Mouse (Mus musculus) frontal cortex, postnatal 36 days (tissue): ENCODE data around the gene Folh1.
"Not testable (repeated sequence)": the region's sequence is repeated elsewhere in the genome, so short reads cannot be mapped to it uniquely, and the experiment has no call there.

ENCODE experiments used
- DNase-seq, 2 experiments: peaks; one replicate each; pipeline ENCODE4 v3.0.0; 2022; ENCODE audit warnings: low spot score in 2 of 2

Folh1 gene

GRCm38 (mm10) chr7:86775617-86776325 is at the start of gene Folh1:
Folh1 (minus strand) TSS chr7:86775943.
- peak; percentile 15 to 18 for DNase-seq

- no peak for DNase-seq
Observed at GRCm38 (mm10) chr7:86816466-86816865, 40.7 kb upstream of the Folh1 start.

- not testable (repeated sequence) for DNase-seq
Observed at GRCm38 (mm10) chr7:86815716-86816115, 40.0 kb upstream of the Folh1 start.

DNA sequence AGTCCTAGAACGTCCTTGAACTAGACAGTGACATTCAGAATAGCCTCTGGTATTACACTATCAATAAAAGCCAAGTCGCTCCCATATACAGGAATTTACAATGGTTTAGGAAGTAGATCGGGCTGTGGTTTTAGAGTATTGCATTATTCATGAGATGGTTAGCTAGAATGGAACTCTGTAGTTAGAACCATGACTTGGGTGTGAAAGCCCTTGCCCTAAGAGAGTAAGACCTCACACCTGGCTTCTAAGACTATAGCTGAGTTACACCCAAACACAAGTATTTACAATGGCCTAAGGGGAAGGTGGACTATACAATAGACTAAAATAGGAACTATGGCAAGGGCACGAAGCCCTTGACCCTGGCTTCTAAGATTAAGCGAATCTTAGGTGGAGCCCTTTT is 39.5 kb upstream of the Folh1 start:
- DNase-seq, result not testable (repeated sequence)

DNA sequence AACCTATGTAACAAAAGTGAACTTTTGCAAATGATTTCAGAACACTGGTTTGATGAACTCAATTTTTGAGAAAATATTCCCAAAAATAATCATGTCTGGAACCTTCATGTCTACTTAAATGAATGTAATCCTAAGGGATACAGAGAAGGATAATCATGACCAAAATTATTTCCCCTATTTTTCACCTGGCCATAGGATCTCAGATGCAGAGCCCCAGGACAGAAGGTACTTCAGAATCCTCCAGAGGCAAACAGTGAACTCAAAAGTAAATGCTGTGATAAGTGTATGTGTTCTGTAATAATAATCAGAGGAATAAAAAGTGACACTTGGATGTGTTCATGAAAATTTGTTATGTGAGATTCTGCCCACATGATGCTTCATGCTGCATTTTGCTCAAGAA is 19.0 kb upstream of the Folh1 start, which contains the start of gene Vmn2r77:
Gene Vmn2r77, plus strand, starts transcription at position 301 of the 400 bp plus-strand sequence.
- no peak for DNase-seq

DNA sequence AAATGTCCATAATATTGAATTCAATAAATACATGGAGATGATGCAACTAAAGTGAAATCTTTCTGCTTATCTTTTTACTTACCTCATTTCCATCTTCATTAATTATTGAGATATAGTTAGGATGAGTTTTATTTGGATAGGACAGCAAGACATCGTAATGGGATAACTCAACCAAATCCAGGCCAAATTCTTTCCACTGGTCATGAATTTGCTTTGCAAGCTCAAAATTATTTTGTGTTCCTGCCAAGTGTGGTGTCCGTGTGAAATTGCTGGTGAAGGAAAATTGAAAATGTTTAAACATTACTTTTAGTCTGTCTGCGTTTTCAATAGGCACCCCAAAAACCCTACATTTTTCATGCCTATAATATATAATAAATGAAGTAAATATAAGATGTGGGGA is 4.1 kb downstream of the Folh1 start:
- DNase-seq, result no peak

DNA sequence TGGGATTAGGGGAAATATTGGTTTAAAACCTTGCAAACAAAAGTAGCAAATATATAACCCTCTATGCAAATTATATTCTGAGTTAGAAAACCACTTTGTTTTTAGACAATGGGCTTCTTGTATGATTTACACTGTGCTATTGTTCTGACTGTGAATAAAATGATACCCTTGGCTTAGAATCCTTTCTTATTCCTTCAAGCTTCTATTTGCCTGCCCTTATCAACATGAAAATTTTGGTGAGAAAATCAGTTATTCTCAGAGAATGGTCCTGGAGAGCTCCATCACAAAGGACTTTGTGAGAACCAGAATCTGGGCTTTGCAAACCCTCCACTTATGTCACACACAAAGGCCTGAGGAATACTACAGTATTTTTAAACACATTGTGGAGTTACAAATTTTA is 11.1 kb downstream of the Folh1 start:
- no peak for DNase-seq

DNA sequence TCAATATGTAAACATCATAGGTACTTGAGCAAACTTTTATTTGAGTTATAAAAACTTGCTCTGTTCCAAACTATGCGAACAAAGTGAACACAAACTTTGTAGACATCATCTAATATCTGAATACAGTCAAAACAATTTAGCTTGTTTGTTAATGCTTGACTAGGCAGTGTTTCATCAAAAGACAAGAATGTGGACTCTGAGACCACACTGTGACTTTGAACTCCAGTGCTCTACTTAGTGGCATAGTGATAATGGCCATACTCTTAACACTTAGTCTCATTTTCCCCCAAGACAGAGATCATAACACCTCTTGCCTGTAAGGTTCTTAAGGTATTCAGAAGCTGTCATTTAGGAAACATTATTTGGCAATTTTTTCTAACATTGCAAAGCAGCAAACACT is 15.0 kb downstream of the Folh1 start:
- no peak for DNase-seq

GRCm38 (mm10) chr7:86725013-86725412 is 50.7 kb downstream of the Folh1 start:
- no peak for DNase-seq

DNA sequence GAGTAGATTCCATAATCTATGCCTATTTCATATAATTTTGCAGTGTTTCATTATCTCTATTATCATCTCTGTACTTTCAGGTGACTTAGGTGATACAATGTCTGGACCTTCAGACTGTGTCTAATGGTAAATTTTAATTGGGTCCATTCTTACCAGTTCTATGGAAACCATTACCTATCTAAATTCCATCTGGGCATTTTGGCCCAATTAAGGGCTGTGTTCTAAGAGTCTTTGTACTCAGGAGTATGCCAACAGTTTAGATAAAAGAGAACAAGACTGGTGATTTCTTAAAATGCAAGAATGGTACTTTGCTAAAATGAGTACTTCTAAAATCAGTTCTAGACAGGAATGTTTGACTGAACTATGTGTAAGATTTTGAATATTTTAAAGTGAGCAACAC is 87.7 kb downstream of the Folh1 start, which contains the start of gene Olfr292:
Gene Olfr292, plus strand, starts transcription at position 301 of the 400 bp plus-strand sequence.
- DNase-seq, result no peak
